Mouse (Mus musculus) spleen, adult 2 months (tissue): ENCODE results near the gene Dsn1.

Experiments
- CTCF ChIP-seq: fragments of 200-500 bp; IDR thresholded peaks from 2 replicates; pipeline ENCODE4 v1.5.1; 2011; ENCODE audit warnings: mild to moderate bottlenecking, inconsistent platforms; ENCODE audit not compliant: insufficient read depth, insufficient read length, insufficient replicate concordance; ENCODE audit errors: extremely low read depth
- POLR2A ChIP-seq: fragments of 200-500 bp; IDR thresholded peaks from 2 replicates; pipeline ENCODE4 v1.6.1; 2011; ENCODE audit warnings: low read depth, low read length, inconsistent platforms

- no peak for TF ChIP-seq CTCF
- no peak for TF ChIP-seq POLR2A
Measured at GRCm38 (mm10) chr2:157019228-157019627, 12.3 kb upstream of the Dsn1 start.
